Mouse (Mus musculus): Measurements from ENCODE around the gene Lpcat3. TPM values are rescaled to one million over a fixed set of nuclear protein-coding genes. Genes with fewer than 3 reads are reported as not detected.
A peak's percentile ranks its signal among the peaks of the same experiment; 100 is the strongest.
"Not testable (repeated sequence)": the region's sequence is repeated elsewhere in the genome, so short reads cannot be mapped to it uniquely, and the experiment has no call there.

Lpcat3 gene
- polyA plus RNA-seq, 1 experiment from 2014 or later = 45.3 TPM

DNA sequence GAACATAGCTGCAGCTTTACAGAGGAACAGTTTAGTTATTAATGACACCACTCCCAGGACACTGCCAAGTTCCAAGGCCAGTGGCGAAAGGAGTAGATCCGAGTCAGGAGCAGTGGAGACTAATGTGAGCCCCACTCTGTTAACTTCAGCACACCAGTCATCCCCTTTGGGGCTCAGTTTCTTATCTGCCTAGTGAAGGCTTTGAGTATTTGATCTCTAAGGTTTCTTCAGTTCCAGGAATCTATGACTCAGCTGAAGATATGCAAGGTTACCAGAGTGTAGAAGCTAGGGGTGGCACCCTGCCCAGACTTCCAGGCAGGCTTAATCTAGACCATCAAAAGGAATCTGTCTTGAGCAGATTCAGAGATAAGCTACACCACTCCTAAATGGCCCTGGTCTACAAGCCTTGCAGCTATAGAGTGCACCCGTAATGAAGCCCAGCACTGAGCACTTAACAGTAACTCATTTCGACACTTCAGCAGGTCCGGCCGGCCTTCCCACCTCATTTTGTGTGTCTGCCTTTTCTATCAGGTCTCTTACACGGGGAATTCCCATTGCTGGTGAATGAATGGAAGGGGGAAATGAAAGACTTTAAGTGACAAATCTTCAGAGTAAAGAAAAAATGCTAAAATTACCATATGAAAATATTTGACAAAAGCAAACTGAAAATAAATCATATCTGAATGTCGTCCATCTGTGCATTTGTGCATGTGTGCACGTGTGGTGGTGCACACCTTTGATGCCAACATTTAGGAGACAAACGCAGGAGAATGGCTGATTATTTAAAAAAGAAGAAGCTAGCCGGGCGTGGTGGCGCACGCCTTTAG, 21.0 kb downstream of the Lpcat3 start:
- no peak overlapping the region for H3K9ac ChIP-seq
- no peaks in the 10 kb centered on the region for H3K9me3 ChIP-seq (replicated peaks)
- H3K27ac ChIP-seq = no peak overlapping the region
- H3K4me2 ChIP-seq (replicated peaks) = no peak overlapping the region
- ATAC-seq (ENCODE audit: low FRiP score) = no peak
- H3K36me3 ChIP-seq = no peaks in the 10 kb centered on the region
- no peaks in the 10 kb centered on the region for H3K4me1 ChIP-seq
- WGBS = 88% methylated on average over 14 of the region's 14 CpGs
- H3K27me3 ChIP-seq = no peaks in the 10 kb centered on the region
- H3K4me3 ChIP-seq = no peak overlapping the region

DNA sequence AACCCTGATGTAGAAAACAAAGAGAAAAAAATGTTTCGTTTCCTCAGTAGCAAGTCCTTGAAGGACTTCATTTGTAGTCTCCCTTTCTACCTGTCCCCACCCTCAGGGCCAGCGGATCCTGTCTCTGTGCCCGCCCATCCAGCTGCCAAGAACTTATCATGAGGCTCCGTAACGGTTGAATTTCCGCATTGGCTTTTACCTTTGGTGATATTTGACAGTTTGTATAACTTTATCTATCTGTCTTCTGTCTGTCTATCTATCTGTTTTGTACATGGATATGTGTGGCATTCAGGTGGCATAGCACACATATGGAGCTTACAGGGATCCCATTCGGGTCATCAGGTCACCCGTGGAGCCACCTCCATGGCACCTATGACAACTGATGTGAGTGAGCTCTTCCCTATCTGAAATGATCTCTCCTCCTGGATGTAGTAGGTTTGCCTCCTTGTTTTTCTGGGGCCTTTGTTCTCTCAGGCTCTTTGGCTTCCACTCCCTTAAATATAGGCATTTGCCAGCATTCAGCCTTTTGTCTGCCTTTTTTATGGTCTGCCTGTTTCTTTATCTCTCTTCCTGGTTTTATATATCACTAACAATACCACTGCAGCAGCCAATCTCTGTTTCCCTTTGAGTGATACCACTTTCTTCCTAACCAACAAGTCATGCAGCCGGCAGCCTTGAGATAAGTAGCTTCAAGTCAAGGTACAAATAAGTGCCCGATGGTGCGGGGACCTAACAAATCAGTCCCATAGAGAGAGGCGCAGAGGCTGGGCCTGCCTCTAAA, 23.0 kb downstream of the Lpcat3 start:
- H3K27ac ChIP-seq = no peak overlapping the region
- 91% methylated on average over 12 of the region's 12 CpGs for WGBS
- H3K4me3 ChIP-seq = no peak overlapping the region
- H3K27me3 ChIP-seq = no peaks in the 10 kb centered on the region
- H3K4me2 ChIP-seq (replicated peaks) = no peak overlapping the region
- no peaks in the 10 kb centered on the region for H3K9me3 ChIP-seq (replicated peaks)
- H3K4me1 ChIP-seq = no peaks in the 10 kb centered on the region
- no peak overlapping the region for H3K9ac ChIP-seq
- ATAC-seq (ENCODE audit: low FRiP score) = no peak
- no peaks in the 10 kb centered on the region for H3K36me3 ChIP-seq

DNA sequence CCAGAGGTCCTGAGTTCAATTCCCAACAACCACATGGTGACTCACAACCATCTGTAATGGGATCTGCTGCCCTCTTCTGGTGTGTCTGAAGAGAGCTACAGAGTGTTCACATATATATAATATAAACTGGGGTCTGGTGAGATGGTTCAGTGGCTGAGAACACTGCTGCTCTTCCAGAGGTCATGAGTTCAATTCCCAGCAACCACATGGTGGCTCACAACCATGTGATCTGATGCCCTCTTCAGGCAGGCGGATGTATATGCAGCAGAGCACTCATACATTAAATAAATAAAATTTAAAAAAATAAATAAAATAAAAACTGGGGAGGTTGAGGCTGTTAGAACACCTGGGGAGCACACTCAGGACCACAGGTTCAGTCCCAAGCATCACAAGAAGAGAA, 23.8 kb downstream of the Lpcat3 start:
- not testable (repeated sequence) for H3K36me3 ChIP-seq; H3K9me3 ChIP-seq (replicated peaks); ATAC-seq (ENCODE audit: low FRiP score); H3K27me3 ChIP-seq; H3K4me1 ChIP-seq; H3K4me3 ChIP-seq; H3K4me2 ChIP-seq (replicated peaks); H3K27ac ChIP-seq; H3K9ac ChIP-seq
- 87% methylated on average over 1 of the region's 1 CpGs for WGBS

DNA sequence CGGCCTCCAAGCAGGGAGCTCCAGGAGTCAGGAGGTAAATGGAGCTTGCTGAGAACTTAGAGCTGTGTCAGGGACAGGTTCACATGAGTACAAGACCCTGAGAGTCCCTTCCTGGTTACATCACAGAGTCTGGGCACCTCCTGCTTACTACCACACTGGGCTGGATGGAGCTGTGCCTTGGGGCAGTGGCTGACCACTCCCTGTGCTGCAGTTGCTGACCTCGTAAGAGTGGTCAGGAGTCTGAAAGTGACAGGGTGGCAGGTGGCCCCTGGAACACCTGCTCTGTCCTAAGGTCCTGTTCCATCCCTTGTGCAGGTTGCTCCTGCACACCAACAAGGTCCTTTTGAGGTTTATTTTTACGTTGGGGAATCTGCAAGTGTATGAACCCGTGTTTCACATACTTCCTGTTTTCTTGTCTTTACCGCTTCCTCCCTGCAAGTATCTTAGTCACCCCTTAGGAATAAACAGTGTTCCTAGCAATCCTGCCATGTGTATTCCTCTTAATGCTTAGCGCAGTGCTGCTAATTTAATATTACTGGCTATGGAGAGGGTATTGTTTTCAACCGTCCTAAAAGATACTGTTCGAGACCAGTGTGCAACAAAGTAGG, 25.4 kb downstream of the Lpcat3 start:
- WGBS = 86% methylated on average over 8 of the region's 8 CpGs
- no peaks in the 10 kb centered on the region; the same call in 1 of the 2 replicates for H3K4me1 ChIP-seq
- H3K4me2 ChIP-seq (replicated peaks) = no peak overlapping the region
- no peaks in the 10 kb centered on the region for H3K27me3 ChIP-seq
- no peak for ATAC-seq (ENCODE audit: low FRiP score)
- no peaks in the 10 kb centered on the region for H3K36me3 ChIP-seq
- H3K4me3 ChIP-seq = no peak overlapping the region
- no peaks in the 10 kb centered on the region for H3K9me3 ChIP-seq (replicated peaks)
- H3K27ac ChIP-seq = no peak overlapping the region
- no peak overlapping the region for H3K9ac ChIP-seq

DNA sequence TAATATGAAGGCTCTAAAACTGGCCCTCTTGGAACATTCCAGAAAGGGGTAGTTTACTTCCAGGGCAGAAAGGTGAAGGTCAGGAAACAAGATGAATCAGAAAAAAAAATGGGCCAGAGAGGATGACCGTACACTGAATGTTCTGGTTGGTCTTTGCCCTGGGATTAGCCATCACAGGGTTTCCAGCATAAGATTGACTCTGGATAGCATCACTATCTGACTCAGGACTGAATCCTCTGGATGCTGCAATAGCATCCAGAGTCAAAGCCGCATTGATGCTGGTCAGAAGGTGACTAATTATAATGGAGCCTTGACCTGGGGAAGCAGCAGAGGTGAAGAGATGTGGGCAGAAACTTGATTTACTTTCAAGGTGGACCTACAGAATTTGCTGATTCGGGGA, 26.2 kb downstream of the Lpcat3 start:
- no peak for ATAC-seq (ENCODE audit: low FRiP score)
- H3K27ac ChIP-seq = no peak overlapping the region
- H3K4me2 ChIP-seq (replicated peaks) = no peak overlapping the region
- 99% methylated on average over 3 of the region's 3 CpGs for WGBS
- peaks cover 6% of the 10 kb centered on the region; the same call in 1 of the 2 replicates for H3K4me1 ChIP-seq
- H3K36me3 ChIP-seq = no peaks in the 10 kb centered on the region
- no peaks in the 10 kb centered on the region for H3K27me3 ChIP-seq
- no peak overlapping the region for H3K9ac ChIP-seq
- no peak overlapping the region for H3K4me3 ChIP-seq
- H3K9me3 ChIP-seq (replicated peaks) = no peaks in the 10 kb centered on the region

DNA sequence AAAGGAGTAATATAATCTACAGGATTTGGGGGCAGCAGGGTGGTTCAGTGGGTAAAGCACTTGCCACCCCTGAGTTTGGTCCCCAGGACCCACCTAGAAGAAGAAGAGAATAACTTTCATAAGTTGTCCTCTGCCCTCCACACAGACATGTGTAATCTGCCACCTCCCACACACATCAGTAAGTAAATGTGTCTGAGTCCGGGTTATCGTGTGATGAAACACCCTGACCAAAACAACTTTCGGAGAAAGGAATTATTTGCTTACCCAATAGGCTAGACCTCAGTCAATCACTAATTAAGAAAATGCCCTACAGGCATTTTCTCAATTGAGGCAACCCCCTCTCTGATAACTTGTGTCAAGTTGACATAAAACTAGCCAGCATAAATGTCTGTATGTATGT, 27.7 kb downstream of the Lpcat3 start:
- ATAC-seq (ENCODE audit: low FRiP score) = no peak
- H3K4me2 ChIP-seq (replicated peaks) = no peak overlapping the region
- no peak overlapping the region for H3K9ac ChIP-seq
- no peak overlapping the region for H3K27ac ChIP-seq
- no peak overlapping the region for H3K4me3 ChIP-seq
- peaks cover 8% of the 10 kb centered on the region; the same call in 1 of the 2 replicates for H3K4me1 ChIP-seq
- no peaks in the 10 kb centered on the region for H3K36me3 ChIP-seq
- H3K27me3 ChIP-seq = no peaks in the 10 kb centered on the region
- no peaks in the 10 kb centered on the region for H3K9me3 ChIP-seq (replicated peaks)
- WGBS = 91% methylated on average over 3 of the region's 3 CpGs

DNA sequence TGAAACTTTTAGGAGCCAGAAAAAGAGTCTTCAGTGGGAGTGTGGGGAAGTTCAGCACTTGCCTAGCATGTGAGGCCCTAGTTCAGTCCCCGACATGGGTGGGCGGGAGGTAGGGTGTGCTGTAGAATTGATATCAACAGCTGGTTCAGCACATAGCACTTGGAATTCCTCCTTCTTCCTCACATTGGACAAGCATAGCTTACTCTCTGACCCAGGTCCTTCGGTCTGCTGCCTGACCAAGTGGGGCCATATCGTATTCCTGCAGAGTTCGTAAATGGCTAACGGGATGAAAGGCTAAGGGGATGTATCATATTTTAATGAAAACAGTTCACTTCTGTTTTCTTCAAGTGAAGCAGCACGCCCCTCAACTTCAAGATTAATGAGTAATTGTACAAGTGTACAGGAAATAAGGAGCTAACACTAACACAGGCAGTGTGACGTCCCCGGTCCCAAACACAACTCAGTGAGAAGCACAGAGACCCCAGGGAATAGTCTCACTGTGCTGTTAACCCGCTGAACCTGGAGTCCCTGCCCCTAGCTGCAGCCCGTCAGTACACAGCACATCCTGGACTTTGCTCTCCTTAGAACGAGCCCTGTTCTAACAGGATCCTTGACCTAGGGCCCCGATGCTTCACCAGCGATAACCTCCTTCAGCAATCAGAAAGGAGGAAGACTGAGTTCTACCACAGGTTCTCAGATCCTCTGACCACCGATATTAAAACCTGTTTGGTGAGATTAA, 30.6 kb downstream of the Lpcat3 start:
- 0 out of 2 replicates have a peak overlapping the region, but pooled peaks have one; percentile 44 for H3K27ac ChIP-seq

DNA sequence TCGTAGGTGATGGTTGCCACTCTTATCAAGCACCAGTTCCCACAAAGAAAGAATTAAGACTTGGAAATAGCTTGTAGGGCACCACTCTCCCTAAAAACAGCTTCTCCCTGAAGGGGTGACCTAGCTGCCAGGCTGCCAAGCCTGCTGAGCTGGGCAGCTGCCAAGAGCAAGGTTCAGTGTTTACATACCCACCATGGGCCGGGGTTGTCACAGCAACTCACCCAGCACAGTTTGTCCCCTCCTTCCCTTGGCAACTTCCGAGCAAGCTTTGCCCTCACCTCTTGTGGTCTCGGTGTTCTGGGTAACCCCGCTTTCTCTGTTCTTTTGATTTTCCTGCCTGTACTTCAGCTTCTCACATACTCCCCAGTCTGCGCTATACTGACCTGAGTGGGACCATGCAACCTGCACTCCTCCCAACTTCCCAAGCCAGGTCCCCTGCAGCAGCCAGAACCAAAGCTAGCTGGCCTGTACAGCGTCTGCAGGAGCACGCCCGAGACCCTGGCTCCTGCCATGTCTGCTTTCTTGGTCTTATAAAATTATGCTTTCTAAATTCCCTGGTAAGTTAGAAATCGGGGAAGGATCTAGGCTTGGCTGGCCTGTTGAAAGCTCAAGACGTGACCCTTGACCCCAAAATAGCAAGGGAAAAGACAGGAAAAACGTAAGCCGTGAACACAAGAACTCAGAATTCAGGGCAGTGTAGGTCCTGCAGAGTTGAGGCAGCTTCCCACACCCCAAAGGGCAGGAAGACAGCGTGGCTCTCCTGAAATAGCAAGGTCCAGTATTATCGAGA, 31.5 kb downstream of the Lpcat3 start:
- H3K9me3 ChIP-seq (replicated peaks) = no peaks in the 10 kb centered on the region
- no peak overlapping the region for H3K4me2 ChIP-seq (replicated peaks)
- WGBS = 72% methylated on average over 15 of the region's 15 CpGs
- peaks cover 17% of the 10 kb centered on the region for H3K36me3 ChIP-seq
- H3K9ac ChIP-seq = no peak overlapping the region
- H3K4me3 ChIP-seq = no peak overlapping the region
- no peak overlapping the region for H3K27ac ChIP-seq
- no peaks in the 10 kb centered on the region for H3K27me3 ChIP-seq
- ATAC-seq (ENCODE audit: low FRiP score) = no peak
- H3K4me1 ChIP-seq = peaks cover 8% of the 10 kb centered on the region; the same call in 1 of the 2 replicates

More for the DNA sequence above, 30.6 kb downstream of the Lpcat3 start:
- Histone ChIP-seq H3K27me3 (no peaks in the 10 kb centered on the region), H3K36me3 (peaks cover 12% of the 10 kb centered on the region; the same call in 1 of the 2 replicates), H3K9ac (no peak overlapping the region), H3K9me3 (replicated peaks) (no peaks in the 10 kb centered on the region), H3K4me3 (no peak overlapping the region), H3K4me1 (peaks cover 8% of the 10 kb centered on the region; the same call in 1 of the 2 replicates), H3K4me2 (replicated peaks) (no peak overlapping the region)
- ATAC-seq (ENCODE audit: low FRiP score) = no peak
- 75% methylated on average over 15 of the region's 15 CpGs for WGBS

DNA sequence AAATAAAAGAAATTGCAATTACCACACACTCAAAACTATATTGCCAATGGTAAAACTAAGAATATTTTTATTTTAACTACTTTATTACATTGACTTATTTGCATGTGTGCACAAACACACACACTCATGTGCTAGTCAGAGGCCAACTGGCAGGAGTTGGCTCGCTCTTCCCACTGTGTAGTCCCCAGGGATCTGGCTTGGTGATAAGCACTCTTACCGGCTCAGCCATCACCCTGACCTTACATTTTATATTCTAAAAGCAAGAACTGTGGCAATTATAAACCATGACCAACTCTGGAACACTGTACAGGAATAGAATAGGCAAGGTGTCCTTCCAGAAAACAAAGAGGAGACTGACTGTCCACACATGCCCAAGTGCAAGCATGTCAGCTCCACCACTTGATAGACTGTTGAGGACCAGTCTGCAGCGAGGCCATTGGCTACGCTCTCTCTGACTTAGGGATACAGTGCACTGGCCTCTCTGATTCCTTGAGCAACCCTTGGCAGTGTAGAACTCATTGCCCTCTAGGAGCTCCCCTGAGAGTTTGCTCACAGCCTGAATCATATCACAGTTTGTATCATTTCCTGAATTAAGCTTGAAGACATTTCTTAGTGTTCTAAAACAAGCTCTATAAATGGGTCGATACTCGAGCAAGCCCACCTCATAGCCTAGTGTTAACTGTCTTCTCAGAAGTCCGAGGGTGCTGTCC, 33.8 kb downstream of the Lpcat3 start:
- no peak overlapping the region for H3K27ac ChIP-seq
- ATAC-seq (ENCODE audit: low FRiP score) = no peak
- H3K4me1 ChIP-seq = peaks cover 8% of the 10 kb centered on the region; the same call in 1 of the 2 replicates
- H3K36me3 ChIP-seq = peaks cover 32% of the 10 kb centered on the region
- H3K4me3 ChIP-seq = no peak overlapping the region
- no peak overlapping the region for H3K9ac ChIP-seq
- no peak overlapping the region for H3K4me2 ChIP-seq (replicated peaks)
- WGBS = 88% methylated on average over 7 of the region's 7 CpGs
- no peaks in the 10 kb centered on the region for H3K9me3 ChIP-seq (replicated peaks)
- H3K27me3 ChIP-seq = no peaks in the 10 kb centered on the region

DNA sequence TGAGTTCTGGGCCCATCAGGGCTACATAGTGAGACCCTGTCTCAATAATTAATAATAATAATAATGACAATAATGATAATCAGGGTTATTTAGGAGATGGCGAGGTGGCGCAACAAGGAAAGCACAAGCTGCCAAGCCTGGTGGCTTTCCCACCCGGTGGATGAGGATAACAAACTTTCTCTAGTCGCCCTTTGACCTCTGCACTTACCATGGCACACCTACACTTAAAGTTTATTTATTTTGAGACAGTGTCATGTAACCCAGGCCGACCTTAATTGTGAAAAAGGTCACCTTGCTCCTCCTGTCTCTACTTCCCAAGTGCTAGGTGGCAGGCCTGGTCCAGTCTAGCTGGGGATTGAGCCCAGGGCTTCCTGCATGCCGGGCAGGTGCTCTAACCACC, 35.9 kb downstream of the Lpcat3 start:
- no peak for ATAC-seq (ENCODE audit: low FRiP score)
- H3K4me1 ChIP-seq = peaks cover 5% of the 10 kb centered on the region; the same call in 1 of the 2 replicates
- 85% methylated on average over 6 of the region's 6 CpGs for WGBS

DNA sequence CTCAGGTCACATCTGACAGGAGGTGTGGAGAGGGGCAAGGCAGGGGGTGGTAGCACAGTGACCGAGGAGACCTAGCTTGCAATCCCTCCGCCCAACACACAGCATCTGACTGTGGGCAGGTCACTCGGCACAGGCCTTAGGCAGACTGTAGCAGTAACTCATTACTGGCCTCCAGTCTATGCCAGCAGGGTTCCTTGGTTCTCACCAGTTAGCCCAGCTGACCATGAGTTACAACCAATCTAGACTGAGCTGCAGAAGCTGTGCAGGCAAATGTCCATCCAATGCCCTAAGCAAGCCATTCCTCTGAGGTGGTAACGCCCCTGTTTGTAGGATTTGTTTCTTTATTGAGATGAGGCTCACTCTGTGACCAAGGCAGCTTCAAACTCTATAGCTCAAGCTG, 36.5 kb downstream of the Lpcat3 start:
- Histone ChIP-seq H3K9me3 (replicated peaks) (no peaks in the 10 kb centered on the region), H3K4me2 (replicated peaks) (no peak overlapping the region), H3K27me3 (no peaks in the 10 kb centered on the region), H3K27ac (no peak overlapping the region), H3K4me1 (no peaks in the 10 kb centered on the region), H3K9ac (no peak overlapping the region), H3K36me3 (peaks cover 60% of the 10 kb centered on the region), H3K4me3 (no peak overlapping the region)
- WGBS = 84% methylated on average over 4 of the region's 4 CpGs
- no peak for ATAC-seq (ENCODE audit: low FRiP score)

More for the DNA sequence above, 35.9 kb downstream of the Lpcat3 start:
- H3K27ac ChIP-seq = no peak overlapping the region
- no peaks in the 10 kb centered on the region for H3K27me3 ChIP-seq
- H3K9ac ChIP-seq = no peak overlapping the region
- peaks cover 54% of the 10 kb centered on the region for H3K36me3 ChIP-seq
- no peak overlapping the region for H3K4me2 ChIP-seq (replicated peaks)
- H3K4me3 ChIP-seq = no peak overlapping the region
- no peaks in the 10 kb centered on the region for H3K9me3 ChIP-seq (replicated peaks)
